Mouse (Mus musculus): ENCODE results near the gene Scamp2.
A peak's percentile ranks its signal among the peaks of the same experiment; 100 is the strongest.

Gene Scamp2

GRCm38 (mm10) chr9:57593454-57594173 lies 32.9 kb downstream of the Scamp2 start:
- no peak for DNase-seq (ENCODE audit: low spot score in 2 of 2)

GRCm38 (mm10) chr9:57594174-57594509 lies 33.4 kb downstream of the Scamp2 start:
- DNase-seq (ENCODE audit: low spot score in 2 of 2) = no peak

GRCm38 (mm10) chr9:57597265-57597664 lies 36.5 kb downstream of the Scamp2 start:
- DNase-seq (ENCODE audit: low spot score in 2 of 2) = no peak

- no peak for DNase-seq (ENCODE audit: low spot score in 2 of 2)
Measured at GRCm38 (mm10) chr9:57597929-57598382, 37.2 kb downstream of the Scamp2 start.

GRCm38 (mm10) chr9:57598851-57599563 lies 38.3 kb downstream of the Scamp2 start:
- DNase-seq (ENCODE audit: low spot score in 2 of 2) = no peak

GRCm38 (mm10) chr9:57600620-57601352 lies 40.0 kb downstream of the Scamp2 start:
- DNase-seq (ENCODE audit: low spot score in 2 of 2) = no peak

- DNase-seq (ENCODE audit: low spot score in 2 of 2) = no peak
Measured at GRCm38 (mm10) chr9:57601353-57601706, 40.6 kb downstream of the Scamp2 start.

- DNase-seq (ENCODE audit: low spot score in 2 of 2) = no peak
Measured at GRCm38 (mm10) chr9:57602098-57602497, 41.4 kb downstream of the Scamp2 start.

GRCm38 (mm10) chr9:57604875-57605274 lies 44.1 kb downstream of the Scamp2 start:
- DNase-seq (ENCODE audit: low spot score in 2 of 2) = no peak

- no peak for DNase-seq (ENCODE audit: low spot score in 2 of 2)
Measured at GRCm38 (mm10) chr9:57605503-57605902, 44.8 kb downstream of the Scamp2 start.

GRCm38 (mm10) chr9:57606139-57606851 lies 45.6 kb downstream of the Scamp2 start, which contains the start of gene Cplx3:
Gene Cplx3 (minus strand): TSS chr9:57606281.
- DNase-seq (ENCODE audit: low spot score in 2 of 2) = peak in 1 of 2 experiments; percentile 72

- DNase-seq (ENCODE audit: low spot score in 2 of 2) = no peak
Measured at GRCm38 (mm10) chr9:57609803-57610202, 49.1 kb downstream of the Scamp2 start.

- DNase-seq (ENCODE audit: low spot score in 2 of 2) = no peak
Measured at GRCm38 (mm10) chr9:57610359-57610826, 49.6 kb downstream of the Scamp2 start.

GRCm38 (mm10) chr9:57612587-57612986 lies 51.8 kb downstream of the Scamp2 start:
- no peak for DNase-seq (ENCODE audit: low spot score in 2 of 2)

GRCm38 (mm10) chr9:57613975-57614374 lies 53.2 kb downstream of the Scamp2 start:
- DNase-seq (ENCODE audit: low spot score in 2 of 2) = no peak

GRCm38 (mm10) chr9:57614786-57615185 lies 54.0 kb downstream of the Scamp2 start:
- no peak for DNase-seq (ENCODE audit: low spot score in 2 of 2)

- no peak for DNase-seq (ENCODE audit: low spot score in 2 of 2)
Measured at GRCm38 (mm10) chr9:57617556-57618169, 56.9 kb downstream of the Scamp2 start.

- no peak for DNase-seq (ENCODE audit: low spot score in 2 of 2)
Measured at GRCm38 (mm10) chr9:57618854-57619253, 58.1 kb downstream of the Scamp2 start.

- no peak for DNase-seq (ENCODE audit: low spot score in 2 of 2)
Measured at GRCm38 (mm10) chr9:57620674-57621073, 59.9 kb downstream of the Scamp2 start, which contains the start of gene Lman1l. Gene Lman1l (minus strand): TSS chr9:57620774.

- DNase-seq (ENCODE audit: low spot score in 2 of 2) = no peak
Measured at GRCm38 (mm10) chr9:57624295-57624694, 63.6 kb downstream of the Scamp2 start.

Data from spleen, postnatal 10 days (tissue).